Mouse (Mus musculus) thymus, adult 2 months (tissue): ENCODE measurements at regions not wholly inside any gene's neighbourhood (a gene's known extent, or its start where the extent isn't known, plus 50 kb on each side); places are given as distances from the start of the nearest gene placed in this dataset.

Experiments used
- DNase-seq: peaks from one replicate; pipeline ENCODE4 v3.0.0; 2021
- H3K27ac ChIP-seq: fragments of 200-500 bp; 2 replicates; pipeline ENCODE4 v1.5.1; 2012; ENCODE audit warnings: low read length, control low read depth; ENCODE audit not compliant: control insufficient read depth, insufficient read depth
- H3K27me3 ChIP-seq: fragments of 200-500 bp; 2 replicates; pipeline ENCODE4 v1.6.1; 2012; ENCODE audit warnings: mild to moderate bottlenecking, low read length, moderate library complexity, mixed read lengths; ENCODE audit not compliant: control insufficient read depth, insufficient read depth
- H3K36me3 ChIP-seq: fragments of 200-500 bp; 2 replicates; pipeline ENCODE4 v1.6.1; 2012; ENCODE audit warnings: mild to moderate bottlenecking, low read length, moderate library complexity; ENCODE audit not compliant: control insufficient read depth, insufficient read depth
- H3K4me1 ChIP-seq: fragments of 200-500 bp; replicated peaks from 2 replicates; pipeline ENCODE4 v1.6.1; 2012; ENCODE audit warnings: low read length; ENCODE audit not compliant: control insufficient read depth, insufficient read depth
- H3K4me3 ChIP-seq: fragments of 200-500 bp; 2 replicates; pipeline ENCODE4 v1.5.1; 2012; ENCODE audit warnings: mild to moderate bottlenecking, low read length, control low read depth, moderate library complexity; ENCODE audit not compliant: control insufficient read depth, insufficient read depth
- CTCF ChIP-seq: fragments of 200-500 bp; IDR thresholded peaks from 2 replicates; pipeline ENCODE4 v1.5.1; 2012; ENCODE audit warnings: mild to moderate bottlenecking, control low read depth, low read length, moderate library complexity, borderline replicate concordance; ENCODE audit not compliant: control insufficient read depth, poor library complexity, insufficient read depth; ENCODE audit errors: extremely low read depth
- POLR2A ChIP-seq: fragments of 200-500 bp; IDR thresholded peaks from 2 replicates; pipeline ENCODE4 v1.6.1; 2012; ENCODE audit warnings: mild to moderate bottlenecking, low read length, control low read depth, moderate library complexity; ENCODE audit not compliant: control insufficient read depth, poor library complexity, insufficient read depth; ENCODE audit errors: extremely low read depth
- WGBS: fragments of 180-500 bp; shearing (Covaris S2); methylation state at CpG from one replicate; pipeline ENCODE4 v1.1.7; 2018; 5-methylcytosine and 5-hydroxymethylcytosine counted together

GRCm38 (mm10) chr9:113507561-113508460 is 200.2 kb downstream of the Pdcd6ip start:
- Histone ChIP-seq H3K4me3 (no peak overlapping the region), H3K27ac (no peak overlapping the region), H3K36me3 (no peaks in the 10 kb centered on the region), H3K4me1 (no peaks in the 10 kb centered on the region), H3K27me3 (no peaks in the 10 kb centered on the region)
- TF ChIP-seq POLR2A (no peak), CTCF (no peak)
- DNase-seq, result no peak
- WGBS, result 91% methylated on average over 20 of the region's 20 CpGs

GRCm38 (mm10) chr9:113499246-113499645 is 208.8 kb downstream of the Pdcd6ip start:
- DNase-seq, result no peak
- TF ChIP-seq CTCF (no peak), POLR2A (no peak)
- WGBS, result 78% methylated on average over 5 of the region's 5 CpGs
- no peaks in the 10 kb centered on the region for H3K4me1 ChIP-seq
- H3K36me3 ChIP-seq, result no peaks in the 10 kb centered on the region
- no peaks in the 10 kb centered on the region for H3K27me3 ChIP-seq
- no peak overlapping the region for H3K4me3 ChIP-seq
- no peak overlapping the region for H3K27ac ChIP-seq

- Histone ChIP-seq H3K27ac (no peak overlapping the region), H3K27me3 (no peaks in the 10 kb centered on the region), H3K4me3 (no peak overlapping the region), H3K36me3 (no peaks in the 10 kb centered on the region), H3K4me1 (no peaks in the 10 kb centered on the region)
- 81% methylated on average over 7 of the region's 7 CpGs for WGBS
- TF ChIP-seq CTCF (no peak), POLR2A (no peak)
- no peak for DNase-seq
Observed at GRCm38 (mm10) chr9:113496176-113496732, 211.8 kb downstream of the Pdcd6ip start.

GRCm38 (mm10) chr9:113488651-113489050 is 219.4 kb downstream of the Pdcd6ip start:
- H3K27ac ChIP-seq, result no peak overlapping the region
- H3K27me3 ChIP-seq, result no peaks in the 10 kb centered on the region
- H3K4me1 ChIP-seq, result no peaks in the 10 kb centered on the region
- 76% methylated on average over 6 of the region's 6 CpGs for WGBS
- no peak overlapping the region for H3K4me3 ChIP-seq
- TF ChIP-seq CTCF (no peak), POLR2A (no peak)
- no peaks in the 10 kb centered on the region for H3K36me3 ChIP-seq
- no peak for DNase-seq

- Histone ChIP-seq H3K4me1 (no peaks in the 10 kb centered on the region), H3K4me3 (no peak overlapping the region), H3K27ac (no peak overlapping the region), H3K36me3 (no peaks in the 10 kb centered on the region), H3K27me3 (no peaks in the 10 kb centered on the region)
- no peak for DNase-seq
- WGBS, result 97% methylated on average over 6 of the region's 6 CpGs
- TF ChIP-seq CTCF (no peak), POLR2A (no peak)
Observed at GRCm38 (mm10) chr9:113486494-113487081, 221.5 kb downstream of the Pdcd6ip start.

- H3K27me3 ChIP-seq, result no peaks in the 10 kb centered on the region
- no peak overlapping the region for H3K4me3 ChIP-seq
- H3K36me3 ChIP-seq, result no peaks in the 10 kb centered on the region
- no peak for DNase-seq
- no peaks in the 10 kb centered on the region for H3K4me1 ChIP-seq
- TF ChIP-seq POLR2A (no peak), CTCF (no peak)
- no peak overlapping the region for H3K27ac ChIP-seq
- WGBS, result 90% methylated on average over 3 of the region's 3 CpGs
Observed at GRCm38 (mm10) chr9:113479897-113480296, 228.2 kb downstream of the Pdcd6ip start.
